Mouse (Mus musculus) embryo, embryonic 11 days (tissue): ENCODE results near the gene Ccl22.

Experiments used
- DNase-seq: peaks from one replicate; pipeline ENCODE4 v3.0.0-alpha.2; 2015

Ccl22 gene

DNA sequence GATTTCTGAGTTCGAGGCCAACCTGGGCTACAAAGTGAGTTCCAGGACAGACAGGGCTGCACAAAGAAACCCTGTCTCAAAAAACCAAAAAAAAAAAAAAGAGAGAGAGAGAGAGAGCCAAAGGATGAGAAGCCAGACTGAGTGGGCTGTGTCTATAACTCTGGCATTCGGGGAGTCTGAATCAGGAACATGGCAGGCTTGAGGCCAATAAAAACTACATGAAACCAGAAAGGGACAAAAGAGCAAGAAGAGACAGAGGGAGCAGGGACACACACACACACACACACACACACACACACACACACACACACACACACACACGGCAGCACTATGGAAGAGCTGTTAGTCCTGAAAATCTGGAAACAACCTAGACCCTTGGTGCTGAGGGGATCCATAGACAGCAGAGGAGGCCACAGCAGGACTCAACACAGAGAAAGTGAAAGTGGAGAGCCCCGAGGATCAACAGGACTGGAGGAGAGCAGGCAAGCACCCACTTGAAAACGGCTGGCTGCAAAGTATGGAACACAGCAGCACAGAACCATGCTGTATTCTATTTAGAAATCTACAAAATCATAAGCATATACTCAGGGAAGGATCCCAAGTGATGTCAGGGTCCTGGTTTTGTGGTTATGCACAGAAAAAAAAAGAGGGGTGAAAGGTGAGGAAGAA, 9.8 kb upstream of the Ccl22 start:
- no peak for DNase-seq

DNA sequence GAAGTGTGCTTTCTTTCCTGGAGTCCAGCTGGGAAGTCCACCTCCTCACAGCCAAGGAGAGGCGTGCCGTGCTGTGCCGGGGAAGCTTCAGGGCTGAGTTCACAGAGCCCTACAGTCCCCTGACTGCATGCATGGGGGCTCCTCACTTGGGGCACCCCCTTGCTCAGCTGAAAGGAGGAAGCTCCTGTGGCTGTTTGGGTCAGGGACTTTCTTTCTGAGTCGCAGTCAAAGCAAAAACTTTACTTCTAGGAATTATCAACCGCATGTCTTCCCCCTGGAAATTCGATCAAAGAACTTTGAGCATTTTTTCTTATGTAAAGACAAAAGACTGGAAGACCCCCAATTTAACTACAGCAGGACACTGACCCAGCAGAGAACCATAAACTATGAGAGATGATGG, 5.6 kb upstream of the Ccl22 start:
- no peak for DNase-seq

DNA sequence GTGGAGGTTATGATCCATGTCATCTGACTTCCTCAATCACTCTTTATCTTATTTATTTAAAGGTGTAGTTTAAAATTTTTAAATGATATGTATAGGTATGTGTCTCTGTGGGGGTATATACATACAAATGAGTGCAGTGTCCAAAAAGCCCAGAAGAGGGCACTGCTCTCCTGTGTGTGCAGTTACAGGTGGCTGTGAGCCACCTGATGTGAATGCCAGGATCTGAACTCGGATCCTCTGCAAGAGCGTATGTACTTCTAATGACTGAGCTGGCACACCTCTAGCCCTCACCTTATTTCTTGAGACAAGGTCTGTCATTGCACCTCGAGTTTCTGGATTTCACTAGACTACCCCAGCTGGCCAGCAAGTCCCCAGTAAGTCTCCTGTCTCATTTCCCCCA, 4.8 kb upstream of the Ccl22 start:
- DNase-seq, result no peak

DNA sequence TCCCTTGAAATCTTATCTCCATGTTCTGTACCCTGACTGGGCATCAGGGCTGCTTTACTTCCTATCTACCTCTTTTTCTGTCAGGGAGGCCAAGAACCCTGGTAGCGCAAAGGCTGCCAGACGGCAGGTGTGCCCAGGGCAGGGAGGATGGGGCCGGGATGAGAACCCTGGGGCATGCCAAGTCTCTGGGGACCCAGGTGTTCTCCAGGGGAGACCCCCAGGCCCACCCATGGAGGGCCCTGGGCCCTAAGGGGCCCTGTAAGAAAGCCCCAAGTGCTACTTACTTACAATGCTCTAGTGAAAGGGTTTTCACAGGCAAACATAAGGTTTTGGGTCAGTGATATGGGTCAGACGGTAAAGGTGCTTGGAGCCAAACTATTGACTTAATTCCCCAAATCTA, 3.7 kb upstream of the Ccl22 start:
- DNase-seq, result no peak

DNA sequence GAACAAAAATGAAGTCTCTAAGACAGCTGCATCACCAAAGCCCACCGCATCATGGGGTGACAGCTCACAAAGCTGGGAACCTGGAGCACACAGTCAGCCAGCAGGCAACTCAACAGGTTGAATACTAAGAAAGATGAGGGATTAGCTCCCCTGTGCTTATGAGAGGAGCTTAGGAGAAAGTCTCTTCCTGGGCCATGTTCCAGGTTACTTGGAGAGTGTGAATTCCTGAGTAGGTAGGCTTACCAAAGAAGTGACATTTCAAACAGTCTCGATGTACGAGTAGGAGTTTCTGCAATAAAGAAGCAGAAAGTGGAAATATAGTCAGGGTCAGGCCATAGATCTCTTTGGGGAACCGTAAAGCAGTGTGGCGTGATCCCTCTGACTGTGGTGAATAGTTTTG, 906 bp upstream of the Ccl22 start:
- DNase-seq, result no peak

DNA sequence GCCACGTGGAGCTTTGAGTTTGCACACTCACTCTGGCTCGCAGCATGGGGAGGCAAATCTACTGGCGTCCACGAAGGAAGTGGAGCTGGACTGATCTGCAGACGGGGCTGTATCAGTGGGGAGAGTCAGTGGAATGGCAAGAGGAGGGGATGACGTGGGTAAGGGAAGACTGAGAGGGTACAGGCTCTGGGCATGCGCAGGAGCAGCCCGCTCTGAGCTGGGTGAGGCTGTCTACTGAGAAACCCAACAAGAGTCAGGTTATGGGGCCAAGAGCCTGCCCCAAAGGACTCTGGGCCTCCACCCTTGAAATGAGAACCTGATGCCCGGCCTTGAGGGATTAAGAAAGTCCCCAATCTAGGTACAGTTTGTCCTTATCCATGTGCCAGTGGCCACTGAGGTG, 418 bp upstream of the Ccl22 start:
- DNase-seq, result no peak

DNA sequence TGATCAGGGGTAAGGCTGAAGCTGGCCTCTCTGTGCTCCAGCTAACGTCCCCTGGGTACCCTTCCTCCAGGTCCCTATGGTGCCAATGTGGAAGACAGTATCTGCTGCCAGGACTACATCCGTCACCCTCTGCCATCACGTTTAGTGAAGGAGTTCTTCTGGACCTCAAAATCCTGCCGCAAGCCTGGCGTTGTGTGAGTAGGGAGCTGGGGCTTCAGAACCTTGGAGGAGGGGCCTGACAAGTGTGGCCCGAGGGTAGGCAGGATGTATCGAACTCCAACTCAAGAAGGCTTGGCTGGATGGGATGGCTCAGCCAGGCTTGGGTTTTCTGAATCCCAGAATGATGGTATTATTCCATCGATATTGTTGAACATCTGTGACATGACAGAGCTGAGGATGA, 1.4 kb downstream of the Ccl22 start:
- no peak for DNase-seq

DNA sequence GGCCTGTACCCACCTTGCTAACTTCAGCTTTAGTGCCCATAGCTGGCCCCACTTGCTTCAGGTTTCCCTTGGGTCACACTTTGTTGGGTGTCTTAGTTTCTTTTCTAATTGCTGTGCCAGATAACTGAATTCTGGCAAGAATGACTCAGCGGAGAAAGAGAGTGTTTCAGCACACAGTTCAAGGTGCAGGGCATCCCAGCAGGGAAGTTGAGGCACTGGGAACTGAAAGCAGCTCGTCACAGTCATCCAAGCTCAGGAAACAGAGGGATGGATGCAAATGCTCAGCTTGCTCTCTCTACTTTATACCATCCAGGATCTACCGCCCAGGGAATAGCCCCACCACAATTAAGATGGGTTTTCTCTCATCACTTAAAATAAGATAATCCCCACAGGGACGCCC, 3.0 kb downstream of the Ccl22 start:
- no peak for DNase-seq

DNA sequence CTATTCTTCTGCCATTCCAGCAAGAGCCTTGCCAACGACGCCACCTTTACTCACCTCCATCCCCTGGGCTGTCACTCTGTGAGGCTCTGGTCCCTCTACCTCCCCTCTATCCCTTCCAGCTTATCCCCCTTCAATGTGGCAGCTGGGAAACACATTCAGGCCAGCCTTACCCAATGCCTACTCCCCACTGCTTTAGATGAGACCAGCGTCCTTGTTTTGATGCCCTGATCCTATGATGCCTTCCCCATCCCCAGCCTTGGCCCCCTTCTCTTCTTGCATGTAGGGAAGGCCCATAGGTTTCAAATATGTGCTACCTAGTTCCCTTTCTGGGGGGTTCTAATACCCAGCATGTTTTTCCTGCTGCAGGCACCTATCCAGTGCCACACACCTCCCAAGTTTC, 4.6 kb downstream of the Ccl22 start:
- no peak for DNase-seq

DNA sequence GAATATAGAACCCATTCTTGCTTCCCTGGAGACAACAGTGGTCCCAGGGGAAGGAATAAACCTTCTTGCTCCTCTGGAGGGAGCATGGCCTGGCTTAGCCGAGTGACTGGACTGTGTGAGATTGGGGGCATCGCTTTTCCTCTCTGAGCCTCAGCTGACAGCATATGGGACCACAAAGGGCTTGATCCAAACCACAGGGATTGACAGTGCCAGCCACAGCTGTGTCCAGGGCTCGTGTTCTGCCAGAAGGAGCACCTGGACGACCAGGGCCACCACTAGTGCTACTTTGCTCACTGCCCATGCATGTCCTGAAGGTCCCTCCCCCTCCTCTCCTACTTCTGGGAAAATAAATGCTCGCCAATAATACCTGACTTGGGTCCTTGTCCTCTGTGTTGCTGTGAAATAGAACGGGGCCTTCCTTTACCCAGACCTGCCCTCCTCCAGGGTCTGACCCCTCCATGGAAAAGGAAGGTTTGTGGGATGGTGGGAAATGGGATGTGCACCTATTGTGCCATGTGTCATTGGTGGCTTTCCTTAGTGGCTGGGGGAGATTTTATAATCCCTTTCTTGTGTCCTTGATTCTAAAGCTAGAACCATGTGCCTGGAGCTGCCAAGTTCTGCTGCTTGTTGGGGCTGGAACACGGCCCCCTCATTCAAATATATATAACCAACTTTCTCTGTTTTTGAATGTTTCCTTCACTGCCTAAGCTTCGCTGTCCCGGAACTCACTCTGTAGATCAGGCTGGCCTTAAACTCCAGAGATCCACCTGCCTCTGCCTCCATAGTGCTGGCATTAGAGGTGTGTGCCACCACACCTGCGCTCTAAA, 5.8 kb downstream of the Ccl22 start:
- no peak for DNase-seq

DNA sequence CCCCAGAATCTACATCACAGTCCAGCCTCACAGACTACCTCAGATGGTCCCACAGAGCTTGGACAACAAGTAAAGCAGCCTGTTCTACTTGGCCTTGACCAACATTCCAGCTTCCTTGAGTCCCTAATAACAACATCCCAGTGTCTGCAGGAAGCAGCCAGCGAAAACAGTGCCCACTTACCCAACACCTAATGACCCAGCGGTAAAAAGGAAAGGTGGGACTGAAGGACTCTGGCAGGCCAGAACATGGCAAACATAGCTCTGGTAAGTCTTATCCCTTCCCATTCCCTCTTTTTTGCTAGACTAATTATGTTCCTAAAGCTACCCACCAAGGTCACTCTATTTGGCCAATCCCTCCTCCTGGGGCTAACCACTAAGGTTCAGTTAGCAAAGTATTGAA, 8.6 kb downstream of the Ccl22 start:
- no peak for DNase-seq

DNA sequence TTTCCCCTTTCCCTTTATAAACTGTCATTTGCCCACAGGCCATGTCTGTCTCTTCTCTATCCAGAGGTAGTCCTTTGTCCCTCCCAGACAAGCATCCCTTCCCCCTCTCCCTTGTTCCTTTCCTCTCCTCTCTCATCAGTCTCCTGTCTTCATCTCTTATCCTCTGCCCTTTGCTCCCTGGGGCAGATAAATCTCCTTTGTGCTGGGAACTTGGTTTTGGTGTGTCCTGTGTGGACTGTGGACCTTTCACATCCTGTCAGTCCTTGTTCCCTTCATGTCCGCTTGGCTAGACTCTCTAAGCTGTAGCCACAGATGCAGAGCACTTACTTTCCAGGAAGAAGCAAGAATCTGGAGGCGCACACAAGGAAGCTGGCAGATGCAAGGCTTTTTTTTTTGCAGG, 9.1 kb downstream of the Ccl22 start:
- DNase-seq, result no peak

DNA sequence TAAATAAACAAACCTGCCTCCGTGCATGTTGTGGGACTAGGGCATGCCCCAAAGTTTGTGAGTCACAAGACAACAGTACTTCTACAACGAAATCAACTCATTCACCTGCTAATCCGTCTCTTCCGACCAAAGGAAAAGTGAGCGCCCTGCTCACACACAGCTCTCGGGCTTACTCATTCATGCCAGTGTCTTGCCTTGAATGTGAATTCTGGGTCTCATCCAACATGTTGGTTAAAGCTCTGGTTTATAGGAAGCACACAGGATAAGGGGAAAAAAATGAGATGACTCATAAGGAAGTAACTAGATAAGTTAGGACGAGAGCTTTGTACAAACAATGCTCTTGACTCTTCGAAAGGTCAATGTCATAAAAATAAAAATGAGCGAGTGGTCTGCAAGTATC, 21.6 kb downstream of the Ccl22 start:
- DNase-seq, result no peak

DNA sequence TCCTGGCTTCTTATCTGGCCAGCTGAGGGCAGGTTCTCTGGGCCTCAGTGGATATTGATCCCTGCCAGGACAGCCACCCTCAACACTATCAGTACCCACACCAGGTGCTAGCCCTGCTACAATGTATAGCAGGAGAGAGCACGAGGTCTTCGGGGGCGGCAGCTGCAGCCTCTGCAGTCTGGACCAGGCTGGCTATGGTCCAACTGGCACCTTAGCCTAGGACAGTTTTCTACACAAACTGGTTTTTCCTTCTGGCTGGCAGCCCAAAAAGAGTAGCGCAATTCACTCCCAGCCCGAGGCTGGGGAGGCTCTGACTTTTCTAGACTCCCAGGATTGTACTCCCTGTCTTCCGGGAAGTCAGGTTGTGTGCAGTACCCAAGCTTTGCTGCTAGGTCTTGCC, 25.6 kb downstream of the Ccl22 start:
- DNase-seq, result no peak

DNA sequence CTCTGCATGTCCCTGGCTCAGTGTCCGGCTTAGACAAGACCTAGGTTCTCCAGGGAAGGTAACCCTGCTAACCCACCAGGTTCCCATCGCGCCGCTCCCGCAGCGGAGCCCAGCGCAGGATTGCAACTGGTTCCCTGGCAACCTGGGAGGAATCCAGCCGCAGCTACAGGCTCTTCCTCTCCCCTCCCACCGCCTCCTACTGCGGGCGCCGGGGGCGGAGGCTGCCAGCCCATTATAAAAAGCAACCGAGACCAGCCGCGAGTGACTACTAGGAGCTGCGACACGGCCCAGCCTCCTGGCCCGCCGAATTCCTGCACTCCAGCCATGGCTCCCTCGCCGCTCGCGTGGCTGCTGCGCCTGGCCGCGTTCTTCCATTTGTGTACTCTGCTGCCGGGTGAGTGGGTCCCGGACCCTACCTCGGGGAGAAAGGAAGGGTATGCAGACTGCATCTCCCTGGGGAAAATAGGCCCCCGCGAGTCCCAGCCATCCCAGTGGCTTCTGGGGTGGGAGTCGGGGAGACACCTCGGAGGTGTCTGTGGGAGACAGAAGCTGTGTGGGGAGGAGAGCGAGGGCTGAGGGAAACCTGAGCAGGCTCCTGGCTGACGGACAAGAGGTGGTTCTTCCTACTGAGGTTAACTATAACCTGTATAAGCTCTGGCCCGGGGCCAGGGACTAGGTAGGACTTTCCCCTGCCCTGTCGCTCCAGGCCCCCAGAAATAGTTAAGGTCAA, 26.7 kb downstream of the Ccl22 start, which contains the start of gene Cx3cl1:
TSS of gene Cx3cl1 (plus strand) at position 69 of the 730 bp plus-strand sequence.
- DNase-seq, result peak; percentile 90

DNA sequence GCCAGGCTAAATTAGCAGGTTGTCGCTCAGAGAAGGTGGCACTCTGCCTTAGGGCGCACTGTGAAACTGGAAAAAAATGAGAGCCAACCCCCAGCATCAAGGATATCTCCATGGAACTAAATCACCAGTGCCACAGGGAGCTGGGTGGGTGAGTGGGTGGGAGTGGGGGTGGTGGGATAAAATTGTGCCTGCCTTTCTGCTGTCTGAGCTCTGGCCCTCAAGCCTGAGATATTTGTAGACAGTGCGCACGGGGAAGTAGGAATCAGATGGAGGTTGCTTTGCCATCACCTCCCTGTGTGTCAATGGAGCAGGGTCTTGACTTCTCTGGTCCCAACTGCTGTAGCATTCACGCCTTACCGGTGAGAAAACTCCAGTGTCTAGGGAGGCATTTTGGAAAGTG, 27.7 kb downstream of the Ccl22 start:
- no peak for DNase-seq

DNA sequence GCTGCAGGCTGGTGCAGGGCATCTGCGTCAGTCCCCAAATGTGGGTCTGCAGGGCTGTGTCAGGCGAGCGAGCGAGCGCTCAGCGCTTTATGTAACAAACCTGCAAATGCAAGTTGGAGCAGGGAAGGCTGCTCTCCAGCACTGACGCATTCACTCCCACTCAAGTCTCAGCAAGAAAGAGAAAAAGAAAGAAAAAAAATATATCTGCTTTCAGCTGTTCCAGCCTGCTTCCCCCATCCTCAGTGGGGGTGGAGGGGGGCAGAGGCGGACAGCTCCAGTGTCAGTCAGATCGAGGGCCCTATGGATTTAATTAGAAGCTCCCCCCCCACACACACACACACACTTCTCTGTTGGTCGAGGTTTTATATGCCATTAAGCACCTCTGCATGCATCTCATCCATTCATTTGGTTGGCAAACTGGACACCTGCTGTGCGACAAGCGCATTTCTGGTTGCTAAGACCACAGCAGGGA, 28.3 kb downstream of the Ccl22 start:
- peak; percentile 25 for DNase-seq

DNA sequence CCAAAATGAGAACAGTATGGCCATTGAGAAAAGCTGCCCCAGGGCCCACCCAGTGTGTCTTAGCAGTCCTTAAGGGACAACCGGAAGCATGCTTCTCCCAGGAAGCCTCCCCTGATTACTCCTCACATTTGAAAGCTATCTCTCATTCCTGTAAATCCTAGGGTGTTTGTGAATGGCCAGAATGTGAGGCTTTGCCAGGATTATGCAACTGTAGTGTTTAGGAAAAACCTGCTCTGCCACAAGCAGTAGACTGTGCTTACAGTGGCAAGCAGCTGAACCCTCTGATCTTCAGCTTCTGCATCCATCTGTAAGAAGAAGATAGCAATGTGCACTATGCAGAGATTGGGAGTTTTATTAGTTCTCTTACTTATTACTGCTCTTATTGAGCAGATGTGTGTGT, 29.2 kb downstream of the Ccl22 start:
- no peak for DNase-seq

DNA sequence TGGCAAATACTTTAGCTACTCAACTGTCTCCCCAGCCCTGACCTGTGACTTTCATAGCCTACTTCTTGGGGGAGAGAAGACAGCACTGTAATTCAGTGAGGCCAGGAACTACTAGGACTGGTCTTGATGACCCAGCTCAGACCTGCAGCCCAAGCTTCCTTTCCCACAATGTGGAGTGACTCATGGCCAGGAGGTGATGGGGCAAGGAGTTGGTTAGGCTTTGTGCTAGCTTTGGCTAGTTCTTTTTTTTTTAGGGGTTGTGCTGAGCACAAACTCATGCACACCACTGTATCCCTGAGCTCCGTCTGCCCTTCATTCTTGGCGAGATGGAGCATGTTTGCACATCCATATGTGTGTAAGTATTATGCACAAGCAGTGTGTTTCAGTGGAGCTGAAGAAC, 31.0 kb downstream of the Ccl22 start:
- DNase-seq, result no peak

DNA sequence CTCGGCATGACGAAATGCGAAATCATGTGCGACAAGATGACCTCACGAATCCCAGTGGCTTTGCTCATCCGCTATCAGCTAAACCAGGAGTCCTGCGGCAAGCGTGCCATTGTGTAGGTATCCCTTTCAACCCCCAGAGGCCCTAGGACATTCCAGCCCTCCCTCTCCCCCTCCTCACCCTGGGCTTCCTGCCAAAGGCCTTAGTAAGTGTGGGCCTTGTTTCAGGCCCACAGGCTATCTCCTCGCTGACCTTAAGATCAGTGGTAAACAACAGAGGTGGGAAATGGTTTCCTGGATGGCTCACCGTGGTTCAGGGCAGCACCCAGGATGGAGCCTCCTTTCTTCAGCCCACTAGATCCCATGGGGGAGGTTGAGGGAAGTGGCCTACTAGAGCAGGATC, 32.6 kb downstream of the Ccl22 start:
- DNase-seq, result peak; percentile 31

DNA sequence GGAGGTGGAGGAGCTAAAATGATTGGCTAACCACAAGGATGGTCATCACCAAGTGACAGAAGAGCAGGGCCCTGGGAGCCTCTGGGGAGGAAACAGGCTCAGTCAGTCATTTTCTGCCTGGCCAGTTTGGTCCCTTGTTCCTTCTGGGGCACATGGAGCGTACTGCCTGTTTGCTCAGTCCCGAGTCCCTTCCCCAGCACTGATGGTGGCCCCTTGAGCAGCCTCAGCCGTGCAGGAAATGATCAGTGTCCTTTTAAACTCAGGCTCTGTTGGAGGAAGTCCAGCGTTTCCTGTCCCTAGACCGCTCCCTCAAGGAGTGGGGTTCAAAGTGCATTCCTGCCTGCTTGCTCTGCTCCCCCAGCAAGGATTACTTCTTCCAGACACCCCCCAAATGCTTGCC, 33.1 kb downstream of the Ccl22 start:
- no peak for DNase-seq

DNA sequence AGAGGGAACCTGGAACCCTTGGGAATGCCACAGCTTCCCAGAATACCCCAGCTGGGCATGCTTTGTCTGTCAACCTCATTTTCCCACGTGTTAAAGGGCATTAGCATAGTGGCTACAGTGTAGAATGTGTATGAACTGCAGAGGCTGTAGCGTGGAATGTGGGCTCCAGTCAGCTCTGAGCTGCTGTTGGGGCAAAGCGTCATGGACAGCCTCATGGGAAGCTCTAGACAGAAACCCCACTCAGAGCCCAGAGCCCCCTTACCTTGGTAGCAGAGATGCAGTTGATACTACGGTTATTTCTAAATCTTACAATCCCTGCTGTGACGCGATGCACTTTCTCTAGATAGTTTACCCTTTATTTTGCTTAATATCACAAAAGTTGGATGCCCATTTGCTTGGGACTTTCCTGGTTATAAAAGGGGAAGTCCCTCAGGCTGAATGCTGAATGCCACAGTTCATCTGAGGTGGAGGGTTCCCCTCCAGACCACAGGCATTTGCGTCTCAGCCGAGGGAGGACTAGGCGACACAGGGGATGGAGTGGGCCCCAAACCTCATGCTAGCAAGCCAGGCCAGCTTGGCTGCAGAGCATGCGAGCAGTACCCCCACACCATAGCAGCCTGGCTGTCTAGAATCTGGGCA, 33.6 kb downstream of the Ccl22 start:
- no peak for DNase-seq

DNA sequence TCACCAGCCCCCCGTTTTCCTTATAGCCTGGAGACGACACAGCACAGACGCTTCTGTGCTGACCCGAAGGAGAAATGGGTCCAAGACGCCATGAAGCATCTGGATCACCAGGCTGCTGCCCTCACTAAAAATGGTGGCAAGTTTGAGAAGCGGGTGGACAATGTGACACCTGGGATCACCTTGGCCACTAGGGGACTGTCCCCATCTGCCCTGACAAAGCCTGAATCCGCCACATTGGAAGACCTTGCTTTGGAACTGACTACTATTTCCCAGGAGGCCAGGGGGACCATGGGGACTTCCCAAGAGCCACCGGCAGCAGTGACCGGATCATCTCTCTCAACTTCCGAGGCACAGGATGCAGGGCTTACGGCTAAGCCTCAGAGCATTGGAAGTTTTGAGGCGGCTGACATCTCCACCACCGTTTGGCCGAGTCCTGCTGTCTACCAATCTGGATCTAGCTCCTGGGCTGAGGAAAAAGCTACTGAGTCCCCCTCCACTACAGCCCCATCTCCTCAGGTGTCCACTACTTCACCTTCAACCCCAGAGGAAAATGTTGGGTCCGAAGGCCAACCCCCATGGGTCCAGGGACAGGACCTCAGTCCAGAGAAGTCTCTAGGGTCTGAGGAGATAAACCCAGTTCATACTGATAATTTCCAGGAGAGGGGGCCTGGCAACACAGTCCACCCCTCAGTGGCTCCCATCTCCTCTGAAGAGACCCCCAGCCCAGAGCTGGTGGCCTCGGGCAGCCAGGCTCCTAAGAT, 34.3 kb downstream of the Ccl22 start:
- DNase-seq, result no peak
